Mouse (Mus musculus) embryonic facial prominence, embryonic 11.5 days (tissue): Measurements from ENCODE around the gene Myt1. TPM values are rescaled to one million over a fixed set of nuclear protein-coding genes. Genes with fewer than 3 reads are reported as not detected.
A peak's percentile ranks its signal among the peaks of the same experiment; 100 is the strongest.

ENCODE experiments used
- ATAC-seq: fragments of 200-750 bp; cut with Nextera tagmentation; replicated peaks from 2 replicates; pipeline ENCODE4 v1.8.0; 2017; ENCODE audit warnings: low read depth; ENCODE audit not compliant: insufficient number of reproducible peaks, low FRiP score, low TSS enrichment
- DNase-seq: peaks from one replicate; pipeline ENCODE4 v3.0.0-alpha.2; 2015; ENCODE audit warnings: low spot score
- H3K27ac ChIP-seq: fragments of 300-500 bp; sonication (generic); replicated peaks from 2 replicates; pipeline ENCODE4 v1.5.1; 2014; ENCODE audit warnings: mild to moderate bottlenecking, low read depth, low read length, control low read depth
- H3K27me3 ChIP-seq: fragments of 300-500 bp; sonication (generic); 2 replicates; pipeline ENCODE4 v1.6.1; 2014; ENCODE audit warnings: mild to moderate bottlenecking, low read length, moderate library complexity, mixed read lengths; ENCODE audit not compliant: control insufficient read depth, insufficient read depth
- H3K36me3 ChIP-seq: fragments of 300-500 bp; sonication (generic); replicated peaks from 2 replicates; pipeline ENCODE4 v1.6.1; 2014; ENCODE audit warnings: low read depth, mild to moderate bottlenecking, low read length, moderate library complexity, mixed read lengths; ENCODE audit not compliant: control insufficient read depth, insufficient read depth
- H3K4me1 ChIP-seq: fragments of 300-500 bp; sonication (generic); 2 replicates; pipeline ENCODE4 v1.6.1; 2014; ENCODE audit warnings: low read length, mixed read lengths; ENCODE audit not compliant: control insufficient read depth, insufficient read depth
- H3K4me2 ChIP-seq: fragments of 300-500 bp; sonication (generic); 2 replicates; pipeline ENCODE4 v1.6.1; 2014; ENCODE audit warnings: low read depth, mild to moderate bottlenecking, control low read depth, low read length, moderate library complexity
- H3K4me3 ChIP-seq: fragments of 300-500 bp; sonication (generic); 2 replicates; pipeline ENCODE4 v1.5.1; 2014; ENCODE audit warnings: low read depth, low read length, control low read depth
- H3K9ac ChIP-seq: fragments of 300-500 bp; sonication (generic); replicated peaks from 2 replicates; pipeline ENCODE4 v1.6.1; 2014; ENCODE audit warnings: mild to moderate bottlenecking, control low read depth, low read length
- H3K9me3 ChIP-seq: fragments of 300-500 bp; sonication (generic); replicated peaks from 2 replicates; pipeline ENCODE4 v1.6.1; 2016; ENCODE audit warnings: mild to moderate bottlenecking, low read length, inconsistent platforms, mixed read lengths; ENCODE audit not compliant: control insufficient read depth
- WGBS: fragments of 180-500 bp; shearing (Covaris S2); extraction: QIAGEN DNeasy Blood & Tissue Kit; methylation state at CpG from one replicate; pipeline ENCODE4 v1.1.7; 2014; 5-methylcytosine and 5-hydroxymethylcytosine counted together
- polyA plus RNA-seq: library from polyadenylated mRNA; unstranded; fragments of >200 nt; fragmentation: Nextera tagmentation; extraction: Ambion mirVana; gene quantifications from 2 replicates; pipeline ENCODE4 v1.2.1, GENCODE M21; 2014

Myt1 gene
- polyA plus RNA-seq, 1 experiment from 2014 or later = 5.8 TPM

GRCm38 (mm10) chr2:181766672-181767557 lies 3.8 kb downstream of the Myt1 start:
- ATAC-seq (0 out of 2 replicates have a peak, but pooled peaks have one; percentile 42), DNase-seq (no peak)
- WGBS = 53% methylated on average over 14 of the region's 14 CpGs
- H3K4me1 ChIP-seq = no peaks in the 10 kb centered on the region
- no peaks in the 10 kb centered on the region for H3K36me3 ChIP-seq
- no peak overlapping the region for H3K4me2 ChIP-seq
- H3K9ac ChIP-seq = no peak overlapping the region
- no peaks in the 10 kb centered on the region for H3K27me3 ChIP-seq
- no peaks in the 10 kb centered on the region for H3K9me3 ChIP-seq
- H3K4me3 ChIP-seq = no peak overlapping the region
- no peak overlapping the region for H3K27ac ChIP-seq

GRCm38 (mm10) chr2:181768451-181768850 lies 5.3 kb downstream of the Myt1 start:
- Histone ChIP-seq H3K4me1 (no peaks in the 10 kb centered on the region), H3K9me3 (no peaks in the 10 kb centered on the region), H3K27me3 (no peaks in the 10 kb centered on the region), H3K9ac (no peak overlapping the region), H3K4me3 (no peak overlapping the region), H3K4me2 (no peak overlapping the region), H3K27ac (no peak overlapping the region), H3K36me3 (no peaks in the 10 kb centered on the region)
- ATAC-seq = no peak
- DNase-seq = no peak

GRCm38 (mm10) chr2:181769397-181769796 lies 6.3 kb downstream of the Myt1 start:
- DNase-seq = no peak
- Histone ChIP-seq H3K4me2 (no peak overlapping the region), H3K27me3 (no peaks in the 10 kb centered on the region), H3K36me3 (no peaks in the 10 kb centered on the region), H3K9ac (no peak overlapping the region), H3K4me1 (no peaks in the 10 kb centered on the region), H3K27ac (no peak overlapping the region), H3K9me3 (no peaks in the 10 kb centered on the region), H3K4me3 (no peak overlapping the region)
- WGBS = 87% methylated on average over 2 of the region's 2 CpGs
- ATAC-seq = no peak

- Histone ChIP-seq H3K4me2 (no peak overlapping the region), H3K36me3 (no peaks in the 10 kb centered on the region), H3K9me3 (no peaks in the 10 kb centered on the region), H3K27me3 (no peaks in the 10 kb centered on the region), H3K4me3 (no peak overlapping the region), H3K4me1 (no peaks in the 10 kb centered on the region), H3K9ac (no peak overlapping the region), H3K27ac (no peak overlapping the region)
- DNase-seq (no peak), ATAC-seq (no peak)
- 72% methylated on average over 2 of the region's 2 CpGs for WGBS
Measured at GRCm38 (mm10) chr2:181773203-181773602, 10.1 kb downstream of the Myt1 start.

- WGBS = 73% methylated on average over 1 of the region's 1 CpGs
- Histone ChIP-seq H3K4me1 (no peaks in the 10 kb centered on the region), H3K36me3 (no peaks in the 10 kb centered on the region), H3K27ac (no peak overlapping the region), H3K27me3 (no peaks in the 10 kb centered on the region), H3K9me3 (no peaks in the 10 kb centered on the region), H3K4me2 (no peak overlapping the region), H3K9ac (no peak overlapping the region), H3K4me3 (no peak overlapping the region)
- ATAC-seq (no peak), DNase-seq (no peak)
Measured at GRCm38 (mm10) chr2:181775786-181776185, 12.7 kb downstream of the Myt1 start.

GRCm38 (mm10) chr2:181777715-181778114 lies 14.6 kb downstream of the Myt1 start:
- DNase-seq (no peak), ATAC-seq (no peak)
- WGBS = 50% methylated on average over 2 of the region's 2 CpGs

GRCm38 (mm10) chr2:181781421-181781820 lies 18.3 kb downstream of the Myt1 start:
- Histone ChIP-seq H3K4me2 (no peak overlapping the region), H3K9me3 (no peaks in the 10 kb centered on the region), H3K36me3 (no peaks in the 10 kb centered on the region), H3K4me3 (no peak overlapping the region), H3K27me3 (no peaks in the 10 kb centered on the region), H3K9ac (no peak overlapping the region), H3K27ac (no peak overlapping the region), H3K4me1 (no peaks in the 10 kb centered on the region)
- no peak for ATAC-seq
- whole genome bisulfite sequencing = 23% methylated on average over 1 of the region's 1 CpGs
- DNase-seq = no peak

More at GRCm38 (mm10) chr2:181777715-181778114, 14.6 kb downstream of the Myt1 start:
- H3K27me3 ChIP-seq = no peaks in the 10 kb centered on the region
- no peaks in the 10 kb centered on the region for H3K9me3 ChIP-seq
- H3K27ac ChIP-seq = no peak overlapping the region
- H3K9ac ChIP-seq = no peak overlapping the region
- H3K36me3 ChIP-seq = no peaks in the 10 kb centered on the region
- H3K4me1 ChIP-seq = no peaks in the 10 kb centered on the region
- no peak overlapping the region for H3K4me2 ChIP-seq
- H3K4me3 ChIP-seq = no peak overlapping the region

GRCm38 (mm10) chr2:181787852-181788251 lies 24.7 kb downstream of the Myt1 start:
- no peak for DNase-seq
- Histone ChIP-seq H3K27me3 (no peaks in the 10 kb centered on the region), H3K27ac (no peak overlapping the region), H3K4me2 (no peak overlapping the region), H3K4me1 (no peaks in the 10 kb centered on the region), H3K4me3 (no peak overlapping the region), H3K36me3 (no peaks in the 10 kb centered on the region), H3K9me3 (no peaks in the 10 kb centered on the region), H3K9ac (no peak overlapping the region)
- ATAC-seq = no peak
- 72% methylated on average over 5 of the region's 5 CpGs for WGBS
